Mouse (Mus musculus): ENCODE data around the gene Tmem200b.

DNA sequence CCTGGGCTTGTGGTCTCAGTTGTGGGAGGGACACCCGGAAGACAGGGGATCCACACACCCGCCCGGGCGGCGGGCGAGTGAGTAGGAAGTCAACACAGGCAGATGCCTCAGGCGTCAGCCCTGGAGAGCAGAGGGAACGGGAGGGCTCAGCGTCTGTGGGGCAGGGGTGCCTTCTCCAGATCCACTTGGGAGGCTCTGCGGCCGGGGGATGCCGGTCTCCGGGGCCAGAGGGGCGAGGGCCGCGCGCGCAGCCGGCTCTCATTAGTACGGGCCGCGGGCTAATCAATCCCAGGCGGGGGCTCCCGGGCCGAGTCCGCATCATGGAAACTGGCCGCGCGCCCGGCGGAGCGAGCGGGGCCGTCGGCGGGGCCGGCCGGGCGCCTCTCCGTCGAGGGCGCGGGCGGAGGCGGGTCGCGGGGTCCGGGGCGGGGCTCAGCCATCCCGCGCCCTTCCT lies 1.4 kb upstream of the Tmem200b start:
- TF ChIP-seq CTCF (IDR thresholded peaks at IDR 0.05) (no peak), EP300 (IDR thresholded peaks at IDR 0.05) (no peak)

Data from lung, postnatal 0 days (tissue).